Mouse (Mus musculus): ENCODE measurements around the gene Gstp3.

DNA sequence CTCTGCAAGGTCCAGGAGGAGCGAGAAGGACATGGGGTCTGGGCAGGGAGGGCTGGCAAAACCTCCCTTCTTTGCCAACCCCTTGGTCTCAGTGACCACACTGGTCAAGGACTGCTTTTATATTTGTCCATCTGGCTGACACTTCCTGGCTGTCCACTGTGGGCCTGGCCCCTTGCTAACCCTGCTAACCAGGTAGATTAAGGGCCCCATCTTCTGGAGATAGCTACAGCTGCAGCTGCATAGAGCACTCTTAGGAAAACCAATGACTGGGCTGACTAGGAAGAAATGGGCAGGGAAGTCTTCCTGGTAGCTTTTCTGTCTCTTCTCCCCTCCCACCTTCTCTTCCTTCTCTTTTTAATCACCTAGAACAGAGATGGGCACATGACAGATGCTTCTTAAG, 25.6 kb upstream of the Gstp3 start:
- TF ChIP-seq GATA1 (IDR thresholded peaks at IDR 0.05; ENCODE audit: borderline replicate concordance, low read length), result no peak
- TF ChIP-seq FLI1 (IDR thresholded peaks at IDR 0.05; ENCODE audit: low read length), result no peak
